Mouse (Mus musculus): Measurements from ENCODE around the gene Hnrnpc.
"Not testable (repeated sequence)": the region's sequence is repeated elsewhere in the genome, so short reads cannot be mapped to it uniquely, and the experiment has no call there.

DNA sequence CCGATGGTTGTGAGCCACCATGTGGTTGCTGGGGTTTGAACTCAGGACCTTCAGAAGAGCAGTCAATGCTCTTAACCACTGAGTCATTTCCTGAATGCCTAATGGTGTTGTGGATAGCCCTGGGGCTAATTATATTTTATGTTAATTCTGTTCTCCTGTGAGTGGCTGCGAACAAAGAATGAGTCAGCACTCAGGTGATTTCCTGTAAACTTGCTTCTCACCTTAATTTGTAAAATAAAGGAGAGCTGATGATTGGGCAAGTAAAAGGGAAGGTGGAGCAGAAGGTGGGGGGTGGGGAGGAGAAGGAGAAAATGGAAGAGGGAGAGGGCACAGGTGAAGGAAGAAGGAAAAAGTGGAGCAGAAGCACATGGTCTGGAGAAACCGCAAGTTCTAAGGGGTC is 51.1 kb downstream of the Hnrnpc start:
- not testable (repeated sequence) for TF ChIP-seq TAL1, GATA1 (IDR thresholded peaks at IDR 0.05; ENCODE audit: low read length)

All from erythroblast, embryonic 14.5 days (primary cell).